Mouse (Mus musculus) ES-Bruce4 (cell line): ENCODE results near the gene Atp2a1. TPM values are rescaled to one million over a fixed set of nuclear protein-coding genes. Genes with fewer than 3 reads are reported as not detected.

Experiments
- H3K27ac ChIP-seq: 2 replicates; pipeline ENCODE4 v1.5.1; 2012; ENCODE audit warnings: low read length, inconsistent platforms; ENCODE audit not compliant: insufficient read depth
- H3K27me3 ChIP-seq: 2 replicates; pipeline ENCODE4 v1.6.1; 2012; ENCODE audit warnings: mild to moderate bottlenecking, low read length, inconsistent platforms; ENCODE audit not compliant: control insufficient read depth, poor library complexity, insufficient read depth, severe bottlenecking
- H3K36me3 ChIP-seq: 2 replicates; pipeline ENCODE4 v1.6.1; 2012; ENCODE audit warnings: inconsistent platforms, mild to moderate bottlenecking, low read length, moderate library complexity; ENCODE audit not compliant: control insufficient read depth, poor library complexity, insufficient read depth, severe bottlenecking
- H3K4me1 ChIP-seq: one replicate; pipeline ENCODE4 v1.8.1; 2011; ENCODE audit warnings: low read length; ENCODE audit not compliant: control insufficient read depth, insufficient read depth
- H3K4me3 ChIP-seq: 2 replicates; pipeline ENCODE4 v1.5.1; 2011; ENCODE audit warnings: low read depth, mild to moderate bottlenecking, low read length
- H3K9ac ChIP-seq: 2 replicates; pipeline ENCODE4 v1.6.1; 2012; ENCODE audit warnings: low read depth, mild to moderate bottlenecking, inconsistent platforms; ENCODE audit not compliant: poor library complexity, severe bottlenecking
- H3K9me3 ChIP-seq: replicated peaks from 2 replicates; pipeline ENCODE4 v1.6.1; 2012; ENCODE audit warnings: mild to moderate bottlenecking, low read length, inconsistent platforms; ENCODE audit not compliant: control insufficient read depth, poor library complexity, insufficient read depth, severe bottlenecking
- CTCF ChIP-seq: IDR thresholded peaks from one replicate; pipeline ENCODE4 v1.8.1; 2011; ENCODE audit warnings: low read depth, low read length
- EP300 ChIP-seq: IDR thresholded peaks from 2 replicates; pipeline ENCODE4 v1.6.1; 2011; ENCODE audit warnings: low read depth, low read length; ENCODE audit not compliant: insufficient read depth
- POLR2A ChIP-seq: IDR thresholded peaks from one replicate; pipeline ENCODE4 v1.8.1; 2011; ENCODE audit warnings: low read length; ENCODE audit not compliant: insufficient read depth
- polyA plus RNA-seq: library from polyadenylated mRNA; stranded (reverse); fragments of >200 nt; gene quantifications from 2 replicates; pipeline ENCODE4 v1.2.4, GENCODE M21; 2011; ENCODE audit warnings: low read depth; ENCODE audit not compliant: missing spikeins, insufficient read depth, insufficient read length

The Atp2a1 gene
- polyA plus RNA-seq, 1 experiment: 0.40 TPM

- no peaks in the 10 kb centered on the region for H3K27me3 ChIP-seq
- H3K27ac ChIP-seq: peak within 1 kb of the TSS; percentile 57
- H3K9me3 ChIP-seq: no peaks in the 10 kb centered on the region
- H3K4me1 ChIP-seq: no peaks in the 10 kb centered on the region
- H3K4me3 ChIP-seq: peak within 1 kb of the TSS; percentile 85
- peaks cover 8% of the 10 kb centered on the region for H3K36me3 ChIP-seq
- TF ChIP-seq POLR2A (no peak), CTCF (peak; percentile 55), EP300 (peak; percentile 61; the same call in 1 of the 2 replicates)
- H3K9ac ChIP-seq: peak within 1 kb of the TSS; percentile 90
These were observed 12.2 kb upstream of the Atp2a1 start, which contains the start of gene Sh2b1 for GRCm38 (mm10) chr7:126474993-126475581. Sh2b1 (minus strand) TSS chr7:126475424.

- no peaks in the 10 kb centered on the region for H3K4me1 ChIP-seq
- H3K4me3 ChIP-seq: peak overlapping the region; percentile 85
- TF ChIP-seq EP300: no peak
- no peak for TF ChIP-seq CTCF
- no peak for TF ChIP-seq POLR2A
- H3K9ac ChIP-seq: peak overlapping the region; percentile 90
- H3K27me3 ChIP-seq: no peaks in the 10 kb centered on the region
- H3K27ac ChIP-seq: no peak overlapping the region
- peaks cover 8% of the 10 kb centered on the region for H3K36me3 ChIP-seq
- H3K9me3 ChIP-seq: no peaks in the 10 kb centered on the region
These were observed 11.6 kb upstream of the Atp2a1 start for GRCm38 (mm10) chr7:126474486-126474955.

GRCm38 (mm10) chr7:126473470-126474086 is 10.7 kb upstream of the Atp2a1 start:
- Histone ChIP-seq H3K4me1 (no peaks in the 10 kb centered on the region), H3K27me3 (no peaks in the 10 kb centered on the region), H3K9ac (peak overlapping the region; percentile 90), H3K27ac (no peak overlapping the region), H3K4me3 (no peak overlapping the region), H3K9me3 (no peaks in the 10 kb centered on the region), H3K36me3 (peaks cover 10% of the 10 kb centered on the region)
- TF ChIP-seq POLR2A: no peak
- no peak for TF ChIP-seq CTCF
- no peak for TF ChIP-seq EP300

- Histone ChIP-seq H3K4me3 (no peak overlapping the region), H3K27ac (no peak overlapping the region), H3K9ac (no peak overlapping the region), H3K4me1 (no peaks in the 10 kb centered on the region), H3K27me3 (no peaks in the 10 kb centered on the region), H3K36me3 (peaks cover 10% of the 10 kb centered on the region), H3K9me3 (no peaks in the 10 kb centered on the region)
- TF ChIP-seq CTCF (no peak), POLR2A (no peak), EP300 (no peak)
These were observed 9.8 kb upstream of the Atp2a1 start for GRCm38 (mm10) chr7:126472713-126473112.

- Histone ChIP-seq H3K9me3 (no peaks in the 10 kb centered on the region), H3K4me3 (no peak overlapping the region), H3K4me1 (no peaks in the 10 kb centered on the region), H3K27ac (no peak overlapping the region), H3K9ac (no peak overlapping the region), H3K36me3 (peaks cover 10% of the 10 kb centered on the region), H3K27me3 (no peaks in the 10 kb centered on the region)
- TF ChIP-seq EP300: no peak
- no peak for TF ChIP-seq CTCF
- TF ChIP-seq POLR2A: no peak
These were observed 9.4 kb upstream of the Atp2a1 start for GRCm38 (mm10) chr7:126472306-126472705.

- no peak overlapping the region for H3K27ac ChIP-seq
- peaks cover 13% of the 10 kb centered on the region for H3K36me3 ChIP-seq
- no peaks in the 10 kb centered on the region for H3K27me3 ChIP-seq
- H3K4me1 ChIP-seq: no peaks in the 10 kb centered on the region
- H3K9ac ChIP-seq: no peak overlapping the region
- TF ChIP-seq EP300: no peak
- TF ChIP-seq CTCF: no peak
- no peak for TF ChIP-seq POLR2A
- no peaks in the 10 kb centered on the region for H3K9me3 ChIP-seq
- no peak overlapping the region for H3K4me3 ChIP-seq
These were observed 8.9 kb upstream of the Atp2a1 start for GRCm38 (mm10) chr7:126471853-126472252.
